Mouse (Mus musculus): ENCODE measurements at regions not wholly inside any gene's neighbourhood (a gene's known extent, or its start where the extent isn't known, plus 50 kb on each side); places are given as distances from the start of the nearest gene placed in this dataset.

- in situ Hi-C loops (cut with MboI, MseI), result no loop called here
These were observed 512.0 kb upstream of the Atxn7l3b start for GRCm38 (mm10) chr10:113440818-113441217.

- in situ Hi-C loops (cut with MboI, MseI), result no loop called here
These were observed 502.4 kb upstream of the Atxn7l3b start for GRCm38 (mm10) chr10:113431155-113431554.

GRCm38 (mm10) chr10:113411250-113411813 is 482.5 kb upstream of the Atxn7l3b start:
- in situ Hi-C loops (cut with MboI, MseI), result no loop called here

DNA sequence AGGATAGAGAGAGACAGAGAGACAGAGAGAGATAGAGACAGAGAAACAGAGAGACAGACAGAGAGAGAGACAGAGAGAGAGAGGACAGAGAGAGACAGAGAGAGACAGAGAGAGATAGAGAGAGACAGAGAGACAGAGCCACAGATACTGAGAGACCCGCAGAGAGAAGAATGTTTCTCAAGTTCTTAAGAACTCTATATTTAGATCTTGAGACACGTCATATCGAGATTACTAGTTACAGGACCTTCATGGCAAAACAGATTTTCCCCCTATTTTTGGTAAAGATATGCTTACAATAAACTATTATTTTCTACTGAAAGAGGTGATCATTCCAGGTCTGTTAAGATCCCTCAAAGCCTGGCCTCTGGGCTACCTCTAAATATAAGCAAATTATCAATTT is 461.8 kb upstream of the Atxn7l3b start:
- in situ Hi-C loops (cut with MboI, MseI), result no loop called here

DNA sequence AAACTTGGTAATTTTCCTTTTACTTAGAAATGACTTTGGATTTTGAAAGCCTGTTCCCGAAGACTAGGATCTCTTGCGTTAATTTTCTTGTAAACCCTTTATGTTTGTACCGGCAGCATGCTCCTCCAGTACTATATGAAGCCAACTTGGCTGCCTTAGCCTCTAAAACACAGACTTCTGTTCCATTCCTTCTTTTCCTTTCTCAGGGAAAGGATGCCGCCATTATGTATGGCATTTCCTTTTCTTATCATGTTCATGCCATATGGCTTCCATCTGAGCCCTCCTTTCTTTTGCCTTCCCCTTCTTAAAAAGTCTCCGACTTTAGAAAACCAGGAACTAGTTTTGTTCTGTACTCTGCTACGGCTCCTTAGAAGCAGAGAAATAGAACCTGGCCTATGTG is 440.4 kb upstream of the Atxn7l3b start:
- in situ Hi-C loops (cut with MboI, MseI), result loop anchor here (10.0 kb wide), 1 partner anchor 1744 kb away; no protein-coding TSS in a partner anchor

GRCm38 (mm10) chr10:113346199-113346598 is 417.4 kb upstream of the Atxn7l3b start:
- in situ Hi-C loops (cut with MboI, MseI), result no loop called here
